Mouse (Mus musculus): ENCODE data around the gene Ccdc194.

Gene Ccdc194

GRCm38 (mm10) chr8:71478943-71479342 lies 46.6 kb downstream of the Ccdc194 start:
- in situ Hi-C loops (cut with MboI, MseI): no loop called here

- in situ Hi-C loops (cut with MboI, MseI): no loop called here
These were observed 48.2 kb downstream of the Ccdc194 start for GRCm38 (mm10) chr8:71477196-71477845.

- in situ Hi-C loops (cut with MboI, MseI): no loop called here
These were observed 49.2 kb downstream of the Ccdc194 start for GRCm38 (mm10) chr8:71476099-71476940.

- in situ Hi-C loops (cut with MboI, MseI): no loop called here
These were observed 49.8 kb downstream of the Ccdc194 start for GRCm38 (mm10) chr8:71475702-71476075.

- in situ Hi-C loops (cut with MboI, MseI): loop anchor here (25.0 kb wide), 1 partner anchor 1113 kb away; the partner anchor contains the start of genes Comp and Upf1
These were observed 50.5 kb downstream of the Ccdc194 start for GRCm38 (mm10) chr8:71474785-71475701.

- in situ Hi-C loops (cut with MboI, MseI): loop anchor here (25.0 kb wide), 1 partner anchor 1112 kb away; the partner anchor contains the start of genes Comp and Upf1
These were observed 51.2 kb downstream of the Ccdc194 start for GRCm38 (mm10) chr8:71474344-71474743.

- in situ Hi-C loops (cut with MboI, MseI): loop anchor here (25.0 kb wide), 1 partner anchor 1110 kb away; the partner anchor contains the start of genes Comp and Upf1
These were observed 52.7 kb downstream of the Ccdc194 start for GRCm38 (mm10) chr8:71472601-71473386.

- in situ Hi-C loops (cut with MboI, MseI): loop anchor here (25.0 kb wide), 1 partner anchor 1110 kb away; the partner anchor contains the start of genes Comp and Upf1
These were observed 53.6 kb downstream of the Ccdc194 start for GRCm38 (mm10) chr8:71471861-71472260.

- in situ Hi-C loops (cut with MboI, MseI): loop anchor here (25.0 kb wide), 1 partner anchor 1109 kb away; the partner anchor contains the start of genes Comp and Upf1
These were observed 54.6 kb downstream of the Ccdc194 start for GRCm38 (mm10) chr8:71470913-71471255.

- in situ Hi-C loops (cut with MboI, MseI): loop anchor here (25.0 kb wide), 1 partner anchor 1108 kb away; the partner anchor contains the start of genes Comp and Upf1
These were observed 55.2 kb downstream of the Ccdc194 start for GRCm38 (mm10) chr8:71470146-71470912.

All from T-helper 2 cell (primary cell).